Mouse (Mus musculus) CD4-positive helper T cell, adult 2 months (primary cell): Measurements from ENCODE around the gene Tssk6.

Experiments
- DNase-seq: peaks from one replicate; pipeline ENCODE4 v3.0.0-alpha.2; 2012; ENCODE audit warnings: low read depth, missing footprints, low spot score

Tssk6 gene

DNA sequence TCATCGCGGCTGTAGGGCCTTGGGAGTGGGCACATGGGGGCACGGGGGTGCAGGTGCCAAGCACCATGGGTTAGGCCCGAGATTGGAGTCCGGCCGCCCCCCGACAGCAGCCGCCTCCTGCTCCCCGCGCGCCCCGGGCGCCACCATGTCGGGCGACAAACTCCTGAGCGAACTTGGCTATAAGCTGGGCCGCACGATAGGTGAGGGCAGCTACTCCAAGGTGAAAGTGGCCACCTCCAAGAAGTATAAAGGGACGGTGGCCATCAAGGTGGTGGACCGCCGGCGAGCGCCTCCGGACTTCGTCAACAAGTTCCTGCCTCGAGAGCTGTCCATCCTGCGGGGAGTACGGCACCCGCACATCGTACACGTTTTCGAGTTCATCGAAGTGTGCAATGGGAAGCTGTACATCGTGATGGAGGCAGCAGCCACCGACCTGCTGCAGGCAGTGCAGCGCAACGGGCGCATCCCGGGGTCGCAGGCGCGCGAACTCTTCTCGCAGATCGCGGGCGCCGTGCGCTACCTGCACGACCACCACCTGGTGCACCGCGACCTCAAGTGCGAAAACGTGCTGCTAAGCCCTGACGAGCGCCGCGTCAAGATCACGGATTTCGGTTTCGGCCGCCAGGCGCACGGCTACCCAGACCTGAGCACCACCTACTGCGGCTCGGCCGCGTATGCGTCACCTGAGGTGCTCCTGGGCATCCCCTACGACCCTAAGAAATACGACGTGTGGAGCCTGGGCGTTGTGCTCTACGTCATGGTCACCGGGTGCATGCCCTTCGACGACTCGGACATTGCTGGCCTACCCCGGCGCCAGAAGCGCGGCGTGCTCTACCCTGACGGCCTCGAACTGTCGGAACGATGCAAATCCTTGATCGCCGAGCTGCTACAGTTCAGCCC, at the start of gene Tssk6, which contains the start of the genes Ndufa13 and Yjefn3:
TSS of gene Tssk6 (plus strand) at position 22 of the 900 bp plus-strand sequence.
TSS of gene Ndufa13 (minus strand) at position 396 of the 900 bp plus-strand sequence.
TSS of gene Yjefn3 (minus strand) at position 550 of the 900 bp plus-strand sequence.
- DNase-seq = peak; percentile 84

- no peak for DNase-seq
Measured at GRCm38 (mm10) chr8:69853869-69854268, 48.1 kb upstream of the Tssk6 start.

DNA sequence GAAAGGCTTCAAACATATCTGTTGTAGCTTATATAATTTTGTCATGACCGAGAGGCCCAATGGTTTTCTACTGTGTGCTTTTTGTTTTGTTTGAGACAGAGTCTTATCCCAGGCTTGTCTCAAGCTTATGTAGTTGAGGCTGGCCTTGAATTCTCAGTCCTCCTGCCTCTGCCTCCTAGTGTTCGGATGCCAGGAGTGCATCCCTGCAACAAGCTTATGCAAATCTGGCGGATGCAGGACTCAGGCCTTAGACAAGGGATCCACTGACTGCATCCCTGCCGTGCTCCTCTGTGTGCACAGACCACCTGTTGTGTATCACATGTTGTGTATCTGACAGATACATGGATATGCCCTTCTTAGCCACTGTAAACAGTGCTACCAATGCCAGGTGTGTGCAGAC, 41.2 kb upstream of the Tssk6 start:
- DNase-seq = no peak

DNA sequence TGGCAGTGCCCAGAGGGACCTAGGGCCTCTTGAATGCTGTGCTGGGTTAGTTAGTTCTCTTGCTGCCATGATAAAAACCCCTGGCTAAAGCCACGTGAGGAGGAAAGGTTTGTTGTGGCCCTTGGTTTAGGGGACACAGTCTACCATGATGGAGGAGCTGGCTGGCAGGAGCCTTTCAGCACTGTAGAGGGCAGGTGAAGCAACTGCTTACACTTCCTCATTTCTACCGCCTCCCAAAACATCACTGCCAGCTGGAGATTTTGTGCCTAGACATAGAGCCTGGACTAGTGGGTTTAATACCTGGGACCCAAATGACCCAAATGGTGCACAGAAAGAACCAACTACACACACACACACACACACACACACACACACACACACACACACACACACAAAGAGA, 40.7 kb upstream of the Tssk6 start:
- DNase-seq = no peak

GRCm38 (mm10) chr8:69863387-69864020, 38.5 kb upstream of the Tssk6 start:
- no peak for DNase-seq

DNA sequence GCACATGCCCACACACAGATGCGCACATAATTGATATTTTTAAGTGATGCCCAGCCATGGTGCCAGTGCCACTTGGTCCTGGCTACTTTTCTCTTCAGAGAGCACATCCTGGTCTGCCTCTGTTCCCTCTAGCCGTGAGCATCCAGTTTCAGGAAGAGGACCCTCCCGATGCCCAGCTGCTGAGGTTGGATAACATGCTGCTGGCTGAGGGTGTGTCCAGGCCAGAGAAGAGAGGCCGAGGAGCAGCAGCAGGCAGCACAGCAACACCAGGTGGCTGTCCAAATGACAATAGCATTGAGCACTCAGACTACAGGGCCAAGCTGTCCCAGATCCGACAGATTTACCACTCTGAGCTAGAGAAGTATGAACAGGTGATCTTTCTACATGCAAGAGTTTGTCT, 37.8 kb upstream of the Tssk6 start:
- no peak for DNase-seq

DNA sequence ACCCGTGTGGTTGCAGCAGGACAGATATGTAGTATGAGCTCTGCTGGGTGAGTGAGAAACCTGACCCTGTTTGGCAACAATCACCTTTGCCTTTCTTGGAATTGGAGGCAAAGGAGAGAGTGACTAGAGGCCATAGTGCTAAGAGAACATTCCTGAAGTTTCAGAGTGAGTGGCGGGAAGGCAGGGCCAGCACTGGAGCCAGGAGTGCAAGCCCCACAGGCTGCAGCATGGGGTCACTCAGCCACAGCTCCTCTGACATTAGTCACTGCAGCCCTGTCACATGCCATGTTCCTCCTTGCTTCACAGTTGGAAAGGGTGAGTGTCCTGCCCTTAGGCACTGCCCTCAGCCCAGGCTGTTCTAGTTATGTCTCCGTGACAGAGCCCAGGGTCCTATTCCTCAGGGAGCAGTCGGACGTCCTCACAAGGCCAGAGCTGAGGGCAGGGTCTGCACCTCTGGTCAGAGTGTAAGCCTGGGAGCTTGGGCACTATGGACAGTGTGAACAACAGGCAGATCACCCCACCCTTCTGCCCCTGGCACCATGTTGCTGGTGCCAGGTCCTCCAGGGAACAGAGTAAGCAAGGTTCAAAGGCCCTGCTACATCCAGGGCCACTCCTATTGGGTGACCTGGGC, 34.2 kb upstream of the Tssk6 start:
- no peak for DNase-seq

GRCm38 (mm10) chr8:69870003-69870765, 31.8 kb upstream of the Tssk6 start:
- DNase-seq = no peak

DNA sequence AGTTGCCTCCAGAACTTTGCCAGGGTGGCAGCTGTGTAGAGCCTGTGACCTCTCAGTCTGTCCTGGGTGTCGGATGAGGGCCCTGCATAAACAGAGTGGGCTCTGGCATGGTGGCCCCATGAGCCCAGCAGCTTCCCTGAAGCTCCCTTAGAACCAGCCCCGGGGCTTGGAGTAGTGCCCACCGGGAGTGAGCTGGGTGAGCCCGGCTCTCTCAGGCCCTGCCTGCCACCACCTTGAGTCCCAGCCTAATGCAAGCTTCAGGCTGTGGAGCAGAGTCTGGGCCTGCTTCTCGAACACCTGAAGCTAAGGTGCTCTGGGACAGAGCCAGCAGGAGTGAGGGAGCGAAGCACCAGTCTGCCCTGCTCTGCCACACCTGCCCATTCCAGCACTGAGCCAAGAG, 31.1 kb upstream of the Tssk6 start:
- no peak for DNase-seq

DNA sequence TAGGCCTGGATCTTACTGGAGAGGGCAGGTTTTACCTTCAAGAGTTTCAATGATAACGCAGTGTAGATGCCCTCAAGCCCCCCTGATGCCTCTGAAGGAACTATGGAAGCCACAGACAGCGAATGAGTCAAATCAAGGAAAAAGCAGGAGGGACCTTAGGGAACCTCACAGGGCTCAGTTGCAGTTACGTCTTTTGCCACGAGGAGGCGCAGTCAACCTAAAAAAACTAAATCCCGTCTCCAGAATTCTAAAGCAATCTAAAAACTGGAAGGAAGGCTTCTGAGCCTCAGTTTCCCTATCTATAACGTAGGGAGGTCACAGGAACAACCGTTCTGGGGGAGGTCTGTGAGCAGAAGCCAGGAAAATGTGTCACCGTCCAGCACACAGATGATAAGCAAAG, 27.8 kb upstream of the Tssk6 start:
- peak; percentile 52 for DNase-seq

DNA sequence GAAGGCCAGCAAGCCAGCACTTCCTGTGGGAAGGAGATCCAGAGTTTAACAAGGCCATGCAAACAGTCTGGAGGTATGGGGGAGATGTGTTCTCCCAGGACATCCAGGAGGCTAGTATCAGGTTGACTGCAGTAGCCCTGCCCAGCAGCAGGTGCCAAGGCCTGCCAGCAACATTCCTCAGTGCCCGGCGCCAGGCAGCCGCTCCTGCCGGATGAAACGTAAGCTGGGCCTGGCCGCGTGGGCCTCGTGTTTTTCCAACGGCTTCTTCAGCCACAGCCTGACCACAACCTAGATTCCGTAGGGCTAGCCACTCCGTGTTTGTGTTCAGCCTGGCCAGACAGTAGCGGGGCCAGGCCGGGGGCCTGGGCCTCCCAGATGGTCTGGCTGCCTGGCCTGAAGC, 27.3 kb upstream of the Tssk6 start:
- DNase-seq = no peak

- DNase-seq = no peak
Measured at GRCm38 (mm10) chr8:69876097-69876496, 25.9 kb upstream of the Tssk6 start.

DNA sequence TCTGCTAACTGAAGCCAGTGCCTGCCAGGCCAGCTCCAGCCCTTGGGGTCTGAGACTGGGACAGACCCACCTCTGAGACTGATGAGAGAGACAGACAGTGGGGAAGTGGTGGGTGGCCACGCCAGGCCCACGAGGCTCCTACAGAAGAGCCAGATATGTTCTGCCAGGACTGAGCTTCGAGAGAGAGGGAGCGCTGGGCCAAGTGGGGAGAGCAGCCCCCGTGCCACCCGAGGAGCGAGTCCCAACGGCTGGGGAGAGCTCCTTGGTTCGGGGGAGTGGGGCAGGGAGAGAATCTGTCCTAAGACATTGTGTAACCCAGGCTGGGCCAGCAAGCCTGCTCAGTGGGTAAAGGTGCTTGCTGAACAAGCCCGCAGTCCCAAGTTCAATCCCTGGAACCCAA, 25.0 kb upstream of the Tssk6 start:
- no peak for DNase-seq

DNA sequence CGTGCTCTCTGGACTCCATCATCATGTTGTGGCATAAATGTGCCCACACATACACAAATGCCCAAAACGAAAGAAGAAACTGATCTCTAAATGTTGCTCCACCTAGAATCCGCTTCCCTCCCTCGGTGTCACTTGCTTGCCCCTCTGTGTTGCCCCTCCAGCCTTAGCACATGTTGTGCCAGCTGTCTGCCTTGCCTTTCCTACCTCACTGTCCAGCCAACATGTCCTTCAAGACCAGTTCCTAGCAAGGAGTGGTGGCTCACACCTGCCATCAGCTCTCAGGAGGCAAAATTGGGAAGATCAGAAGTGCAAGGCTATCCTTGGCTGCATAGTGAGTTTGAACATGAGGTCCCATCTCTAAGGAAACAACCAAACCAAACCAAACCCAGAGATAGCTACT, 24.6 kb upstream of the Tssk6 start:
- no peak for DNase-seq

- no peak for DNase-seq
Measured at GRCm38 (mm10) chr8:69877992-69878391, 24.0 kb upstream of the Tssk6 start.

DNA sequence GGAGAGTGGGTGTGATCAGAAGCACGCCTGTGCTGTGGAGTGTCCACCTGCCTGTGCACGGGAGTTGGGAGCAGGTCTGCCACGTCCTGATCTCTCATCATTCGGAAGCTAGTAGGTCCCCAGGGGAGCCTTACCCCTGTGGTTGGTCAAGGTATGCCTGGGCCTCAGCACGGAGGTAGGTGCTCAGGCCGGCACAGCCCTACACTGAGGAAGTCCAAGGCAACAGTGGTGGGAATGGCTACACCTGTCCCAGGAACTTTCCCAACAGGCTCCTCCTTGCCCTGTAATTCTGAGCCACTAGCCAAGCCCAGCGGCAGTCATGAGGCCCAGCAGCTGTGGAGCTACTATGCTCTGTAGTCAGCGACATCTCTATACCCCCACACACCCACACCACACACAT, 22.3 kb upstream of the Tssk6 start:
- DNase-seq = no peak

- no peak for DNase-seq
Measured at GRCm38 (mm10) chr8:69880841-69881240, 21.1 kb upstream of the Tssk6 start.

GRCm38 (mm10) chr8:69881261-69881865, 20.6 kb upstream of the Tssk6 start:
- no peak for DNase-seq

GRCm38 (mm10) chr8:69882021-69882756, 19.8 kb upstream of the Tssk6 start:
- DNase-seq = peak; percentile 68

- DNase-seq = no peak
Measured at GRCm38 (mm10) chr8:69882833-69883600, 19.0 kb upstream of the Tssk6 start.
